Mouse (Mus musculus): Measurements from ENCODE around the gene Rab3il1. TPM values are rescaled to one million over a fixed set of nuclear protein-coding genes. Genes with fewer than 3 reads are reported as not detected.

Gene Rab3il1
- polyA plus RNA-seq, 1 experiment: not detected

- TF ChIP-seq CTCF (IDR thresholded peaks at IDR 0.05; ENCODE audit: insufficient read depth, low read depth, low read length) (no peak), POLR2A (IDR thresholded peaks at IDR 0.05; ENCODE audit: insufficient read depth, low read depth, low read length) (no peak)
- WGBS: 92% methylated on average over 4 of the region's 4 CpGs
These were observed 64.7 kb downstream of the Rab3il1 start for GRCm38 (mm10) chr19:10066189-10066500.

GRCm38 (mm10) chr19:10066502-10066901 lies 65.0 kb downstream of the Rab3il1 start:
- no peak for TF ChIP-seq POLR2A (IDR thresholded peaks at IDR 0.05; ENCODE audit: insufficient read depth, low read depth, low read length)
- no peak for TF ChIP-seq CTCF (IDR thresholded peaks at IDR 0.05; ENCODE audit: insufficient read depth, low read depth, low read length)
- Histone ChIP-seq H3K4me1 (ENCODE audit: control insufficient read depth, insufficient read depth, low read length) (no peaks in the 10 kb centered on the region), H3K27ac (ENCODE audit: insufficient read depth, low read depth, low read length) (no peak overlapping the region), H3K4me3 (ENCODE audit: insufficient read depth, low read depth, low read length) (no peak overlapping the region)
- 95% methylated on average over 3 of the region's 3 CpGs for WGBS

More at GRCm38 (mm10) chr19:10066189-10066500, 64.7 kb downstream of the Rab3il1 start:
- H3K27ac ChIP-seq (ENCODE audit: insufficient read depth, low read depth, low read length): no peak overlapping the region
- no peak overlapping the region for H3K4me3 ChIP-seq (ENCODE audit: insufficient read depth, low read depth, low read length)
- H3K4me1 ChIP-seq (ENCODE audit: control insufficient read depth, insufficient read depth, low read length): no peaks in the 10 kb centered on the region

DNA sequence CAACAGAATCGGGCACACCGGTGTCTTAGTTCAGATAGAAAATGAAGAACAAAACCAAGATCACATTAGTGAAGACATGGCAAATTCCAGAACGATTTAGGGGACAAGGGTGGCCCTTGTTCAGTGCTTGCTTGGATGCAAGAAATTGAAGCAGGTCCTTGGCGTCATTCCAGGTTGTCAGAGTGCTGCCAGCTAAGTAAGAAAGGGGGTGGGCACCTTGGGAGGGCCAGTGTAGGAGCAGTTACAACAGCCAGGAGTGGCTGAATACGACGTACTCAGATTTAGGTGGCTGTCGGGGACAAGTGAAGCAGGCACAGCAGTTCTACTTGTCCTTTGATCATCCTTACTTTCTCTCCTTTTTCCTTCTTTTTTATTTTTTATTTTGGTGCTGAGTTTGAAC lies 66.2 kb downstream of the Rab3il1 start:
- no peak overlapping the region for H3K4me3 ChIP-seq (ENCODE audit: insufficient read depth, low read depth, low read length)
- no peak for TF ChIP-seq CTCF (IDR thresholded peaks at IDR 0.05; ENCODE audit: insufficient read depth, low read depth, low read length)
- no peak for TF ChIP-seq POLR2A (IDR thresholded peaks at IDR 0.05; ENCODE audit: insufficient read depth, low read depth, low read length)
- H3K27ac ChIP-seq (ENCODE audit: insufficient read depth, low read depth, low read length): no peak overlapping the region
- 34% methylated on average over 7 of the region's 7 CpGs for WGBS
- no peaks in the 10 kb centered on the region; the same call in 1 of the 2 replicates for H3K4me1 ChIP-seq (ENCODE audit: control insufficient read depth, insufficient read depth, low read length)

DNA sequence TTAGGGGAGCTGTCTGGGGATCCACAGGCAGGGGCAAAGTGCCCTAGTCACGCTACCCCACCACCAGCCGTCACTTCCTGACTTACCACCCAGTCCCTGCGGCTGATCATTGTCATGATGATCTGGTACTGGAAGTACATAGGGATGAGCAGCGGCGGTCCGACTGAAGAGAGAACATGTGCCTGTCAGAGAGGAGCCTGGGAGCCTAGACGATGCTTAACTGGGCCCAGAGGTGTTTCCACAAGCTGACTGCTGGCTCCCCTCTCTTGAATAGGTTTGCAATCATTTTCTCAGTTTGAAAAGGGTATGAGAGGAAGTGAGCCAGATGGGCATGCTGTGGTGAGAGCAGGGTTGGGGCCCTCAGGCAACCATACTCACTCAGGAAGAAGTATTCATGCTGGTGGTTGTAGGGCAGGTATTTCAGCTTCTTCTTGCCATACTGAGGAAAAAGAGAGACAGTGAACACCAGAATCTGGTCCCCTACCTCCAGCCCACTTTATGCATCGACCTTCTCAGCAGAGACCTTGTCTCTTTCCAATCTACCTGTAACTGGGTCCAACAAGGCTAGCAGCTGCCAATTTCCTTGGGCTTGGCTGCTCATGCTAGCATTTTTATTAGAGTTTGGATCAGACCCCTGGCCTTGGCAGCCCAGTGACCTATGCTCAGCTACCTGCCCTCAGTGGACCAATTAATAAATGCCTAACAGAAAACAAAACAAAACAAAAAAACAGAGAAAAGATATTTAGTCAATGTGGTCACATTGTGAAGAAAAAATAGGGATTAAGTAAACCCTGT lies 68.9 kb downstream of the Rab3il1 start:
- TF ChIP-seq POLR2A (IDR thresholded peaks at IDR 0.05; ENCODE audit: insufficient read depth, low read depth, low read length) (no peak), CTCF (IDR thresholded peaks at IDR 0.05; ENCODE audit: insufficient read depth, low read depth, low read length) (no peak)
- 76% methylated on average over 8 of the region's 8 CpGs for WGBS
- H3K4me1 ChIP-seq (ENCODE audit: control insufficient read depth, insufficient read depth, low read length): no peaks in the 10 kb centered on the region; the same call in 1 of the 2 replicates
- H3K4me3 ChIP-seq (ENCODE audit: insufficient read depth, low read depth, low read length): no peak overlapping the region
- 0 out of 2 replicates have a peak overlapping the region, but pooled peaks have one; percentile 28 for H3K27ac ChIP-seq (ENCODE audit: insufficient read depth, low read depth, low read length)

GRCm38 (mm10) chr19:10071166-10071565 lies 69.7 kb downstream of the Rab3il1 start:
- no peak for TF ChIP-seq POLR2A (IDR thresholded peaks at IDR 0.05; ENCODE audit: insufficient read depth, low read depth, low read length)
- no peak for TF ChIP-seq CTCF (IDR thresholded peaks at IDR 0.05; ENCODE audit: insufficient read depth, low read depth, low read length)
- WGBS: 43% methylated on average over 5 of the region's 5 CpGs
- no peak overlapping the region for H3K4me3 ChIP-seq (ENCODE audit: insufficient read depth, low read depth, low read length)
- H3K27ac ChIP-seq (ENCODE audit: insufficient read depth, low read depth, low read length): no peak overlapping the region
- H3K4me1 ChIP-seq (ENCODE audit: control insufficient read depth, insufficient read depth, low read length): no peaks in the 10 kb centered on the region; the same call in 1 of the 2 replicates

- TF ChIP-seq CTCF (IDR thresholded peaks at IDR 0.05; ENCODE audit: insufficient read depth, low read depth, low read length): no peak
- TF ChIP-seq POLR2A (IDR thresholded peaks at IDR 0.05; ENCODE audit: insufficient read depth, low read depth, low read length): no peak
- H3K27ac ChIP-seq (ENCODE audit: insufficient read depth, low read depth, low read length): no peak overlapping the region
- no peaks in the 10 kb centered on the region; the same call in 1 of the 2 replicates for H3K4me1 ChIP-seq (ENCODE audit: control insufficient read depth, insufficient read depth, low read length)
- no peak overlapping the region for H3K4me3 ChIP-seq (ENCODE audit: insufficient read depth, low read depth, low read length)
- WGBS: 57% methylated on average over 4 of the region's 4 CpGs
These were observed 70.4 kb downstream of the Rab3il1 start for GRCm38 (mm10) chr19:10071892-10072291.

- no peak for TF ChIP-seq CTCF (IDR thresholded peaks at IDR 0.05; ENCODE audit: insufficient read depth, low read depth, low read length)
- H3K4me1 ChIP-seq (ENCODE audit: control insufficient read depth, insufficient read depth, low read length): no peaks in the 10 kb centered on the region; the same call in 1 of the 2 replicates
- no peak overlapping the region for H3K4me3 ChIP-seq (ENCODE audit: insufficient read depth, low read depth, low read length)
- 69% methylated on average over 5 of the region's 5 CpGs for WGBS
- no peak overlapping the region for H3K27ac ChIP-seq (ENCODE audit: insufficient read depth, low read depth, low read length)
These were observed 71.7 kb downstream of the Rab3il1 start for GRCm38 (mm10) chr19:10073145-10073544.

- 47% methylated on average over 6 of the region's 6 CpGs for WGBS
These were observed 76.9 kb downstream of the Rab3il1 start for GRCm38 (mm10) chr19:10078392-10078791.

GRCm38 (mm10) chr19:10080384-10080783 lies 78.9 kb downstream of the Rab3il1 start:
- TF ChIP-seq POLR2A (IDR thresholded peaks at IDR 0.05; ENCODE audit: insufficient read depth, low read depth, low read length) (no peak), CTCF (IDR thresholded peaks at IDR 0.05; ENCODE audit: insufficient read depth, low read depth, low read length) (no peak)
- Histone ChIP-seq H3K4me3 (ENCODE audit: insufficient read depth, low read depth, low read length) (no peak overlapping the region), H3K4me1 (ENCODE audit: control insufficient read depth, insufficient read depth, low read length) (no peaks in the 10 kb centered on the region), H3K27ac (ENCODE audit: insufficient read depth, low read depth, low read length) (no peak overlapping the region)
- 87% methylated on average over 7 of the region's 7 CpGs for WGBS

More at GRCm38 (mm10) chr19:10078392-10078791, 76.9 kb downstream of the Rab3il1 start:
- Histone ChIP-seq H3K27ac (ENCODE audit: insufficient read depth, low read depth, low read length) (no peak overlapping the region), H3K4me3 (ENCODE audit: insufficient read depth, low read depth, low read length) (no peak overlapping the region), H3K4me1 (ENCODE audit: control insufficient read depth, insufficient read depth, low read length) (no peaks in the 10 kb centered on the region)
- TF ChIP-seq CTCF (IDR thresholded peaks at IDR 0.05; ENCODE audit: insufficient read depth, low read depth, low read length): no peak
- TF ChIP-seq POLR2A (IDR thresholded peaks at IDR 0.05; ENCODE audit: insufficient read depth, low read depth, low read length): no peak

Measured in olfactory bulb, adult 2 months (tissue).